Mouse (Mus musculus): ENCODE measurements around the gene Klhl29. TPM values are rescaled to one million over a fixed set of nuclear protein-coding genes. Genes with fewer than 3 reads are reported as not detected.

The Klhl29 gene
- total and polyA plus RNA-seq, 3 experiments: 16.3 to 54.3 (median 17.9) TPM

- no peak for DNase-seq
Measured at GRCm38 (mm10) chr12:5222439-5223202, 152.9 kb downstream of the Klhl29 start.

GRCm38 (mm10) chr12:5219913-5220575, 155.4 kb downstream of the Klhl29 start:
- no peak for DNase-seq

- no peak for DNase-seq
Measured at GRCm38 (mm10) chr12:5215836-5216747, 159.4 kb downstream of the Klhl29 start.

- peak; percentile 55 for DNase-seq
Measured at GRCm38 (mm10) chr12:5214266-5214665, 161.2 kb downstream of the Klhl29 start.

- DNase-seq: peak; percentile 93
Measured at GRCm38 (mm10) chr12:5213339-5214104, 162.0 kb downstream of the Klhl29 start.

- no peak for DNase-seq
Measured at GRCm38 (mm10) chr12:5211884-5212283, 163.6 kb downstream of the Klhl29 start.

GRCm38 (mm10) chr12:5210786-5211185, 164.7 kb downstream of the Klhl29 start:
- no peak for DNase-seq

GRCm38 (mm10) chr12:5207941-5208905, 167.3 kb downstream of the Klhl29 start:
- DNase-seq: no peak

- DNase-seq: no peak
Measured at GRCm38 (mm10) chr12:5207172-5207571, 168.3 kb downstream of the Klhl29 start.

GRCm38 (mm10) chr12:5204071-5204840, 171.2 kb downstream of the Klhl29 start:
- DNase-seq: peak; percentile 89

- no peak for DNase-seq
Measured at GRCm38 (mm10) chr12:5203385-5203784, 172.1 kb downstream of the Klhl29 start.

GRCm38 (mm10) chr12:5198254-5198653, 177.2 kb downstream of the Klhl29 start:
- no peak for DNase-seq

- DNase-seq: no peak
Measured at GRCm38 (mm10) chr12:5194176-5194575, 181.3 kb downstream of the Klhl29 start.

- no peak for DNase-seq
Measured at GRCm38 (mm10) chr12:5192380-5192718, 183.1 kb downstream of the Klhl29 start.

- DNase-seq: peak; percentile 88
Measured at GRCm38 (mm10) chr12:5191628-5192379, 183.7 kb downstream of the Klhl29 start.

- no peak for DNase-seq
Measured at GRCm38 (mm10) chr12:5191206-5191605, 184.3 kb downstream of the Klhl29 start.

- no peak for DNase-seq
Measured at GRCm38 (mm10) chr12:5189446-5190150, 185.9 kb downstream of the Klhl29 start.

GRCm38 (mm10) chr12:5188899-5189298, 186.6 kb downstream of the Klhl29 start:
- no peak for DNase-seq

All from adrenal gland, adult 2 months (tissue).